Mouse (Mus musculus): ENCODE measurements at regions not wholly inside any gene's neighbourhood (a gene's known extent, or its start where the extent isn't known, plus 50 kb on each side); places are given as distances from the start of the nearest gene placed in this dataset.

GRCm38 (mm10) chr9:30768665-30769434 lies 153.4 kb downstream of the Adamts15 start:
- H3K9me3 ChIP-seq: no peaks in the 10 kb centered on the region
- no peak overlapping the region for H3K4me2 ChIP-seq
- no peak for ATAC-seq (ENCODE audit: low FRiP score, low read depth)
- H3K27me3 ChIP-seq: no peaks in the 10 kb centered on the region
- no peak overlapping the region for H3K27ac ChIP-seq (replicated peaks)
- H3K4me3 ChIP-seq: no peak overlapping the region
- no peaks in the 10 kb centered on the region for H3K36me3 ChIP-seq
- H3K4me1 ChIP-seq (replicated peaks): no peaks in the 10 kb centered on the region
- no peak overlapping the region for H3K9ac ChIP-seq
- WGBS: 83% methylated on average over 7 of the region's 7 CpGs

DNA sequence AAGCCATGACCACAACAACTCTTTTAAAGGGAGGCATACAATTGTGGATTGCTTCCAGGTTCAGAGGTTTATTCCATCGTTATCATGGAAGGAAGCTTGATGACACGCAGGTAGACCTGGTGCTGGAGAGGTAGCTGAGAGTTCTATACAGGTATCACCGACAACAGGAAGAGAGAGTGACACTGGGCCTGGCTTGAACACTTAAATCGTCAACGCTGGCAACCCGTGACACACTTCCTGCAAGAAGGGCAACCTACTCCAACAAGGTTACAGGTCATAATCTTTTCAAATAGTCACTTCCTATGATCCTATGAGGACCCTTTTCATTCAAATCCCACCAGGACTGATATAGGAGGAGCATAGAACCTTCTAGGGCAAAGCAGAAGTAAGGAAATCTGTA lies 155.6 kb downstream of the Adamts15 start:
- Histone ChIP-seq H3K27ac (replicated peaks) (no peak overlapping the region), H3K27me3 (no peaks in the 10 kb centered on the region), H3K36me3 (no peaks in the 10 kb centered on the region), H3K4me1 (replicated peaks) (no peaks in the 10 kb centered on the region), H3K9me3 (no peaks in the 10 kb centered on the region), H3K4me3 (no peak overlapping the region), H3K4me2 (no peak overlapping the region), H3K9ac (no peak overlapping the region)
- WGBS: 93% methylated on average over 6 of the region's 6 CpGs
- ATAC-seq (ENCODE audit: low FRiP score, low read depth): no peak

- Histone ChIP-seq H3K4me2 (no peak overlapping the region), H3K4me1 (replicated peaks) (no peaks in the 10 kb centered on the region), H3K9ac (no peak overlapping the region), H3K4me3 (no peak overlapping the region), H3K27ac (replicated peaks) (no peak overlapping the region), H3K9me3 (no peaks in the 10 kb centered on the region), H3K36me3 (no peaks in the 10 kb centered on the region), H3K27me3 (no peaks in the 10 kb centered on the region)
- no peak for ATAC-seq (ENCODE audit: low FRiP score, low read depth)
- WGBS: 73% methylated on average over 3 of the region's 3 CpGs
Measured at GRCm38 (mm10) chr9:30766171-30766570, 156.1 kb downstream of the Adamts15 start.

GRCm38 (mm10) chr9:30765017-30765569 lies 157.2 kb downstream of the Adamts15 start:
- 83% methylated on average over 7 of the region's 7 CpGs for WGBS
- no peak for ATAC-seq (ENCODE audit: low FRiP score, low read depth)

DNA sequence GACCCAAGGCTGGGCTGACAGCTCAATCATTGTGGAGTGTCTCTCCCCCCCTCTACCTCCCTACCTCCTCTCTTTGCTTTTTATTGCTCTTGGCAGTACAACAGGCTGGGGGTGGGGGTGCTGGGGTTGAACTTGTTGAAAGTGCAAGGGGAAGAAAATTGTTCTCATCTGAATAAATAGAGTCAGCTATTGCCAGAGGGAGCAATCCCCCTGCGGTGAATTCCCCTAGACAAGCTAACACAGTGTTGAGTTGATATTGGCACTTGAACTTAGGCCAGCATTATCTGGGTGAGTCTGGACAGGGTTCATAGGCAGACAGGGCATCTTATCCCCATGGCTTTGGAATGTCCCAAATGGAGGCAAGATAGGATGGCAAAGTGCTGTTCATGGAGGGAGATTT lies 159.3 kb downstream of the Adamts15 start:
- Histone ChIP-seq H3K36me3 (no peaks in the 10 kb centered on the region), H3K9ac (no peak overlapping the region), H3K27ac (replicated peaks) (no peak overlapping the region), H3K4me1 (replicated peaks) (no peaks in the 10 kb centered on the region), H3K9me3 (no peaks in the 10 kb centered on the region), H3K27me3 (no peaks in the 10 kb centered on the region), H3K4me3 (no peak overlapping the region), H3K4me2 (no peak overlapping the region)
- no peak for ATAC-seq (ENCODE audit: low FRiP score, low read depth)
- WGBS: 77% methylated on average over 1 of the region's 1 CpGs

More at GRCm38 (mm10) chr9:30765017-30765569, 157.2 kb downstream of the Adamts15 start:
- Histone ChIP-seq H3K27me3 (no peaks in the 10 kb centered on the region), H3K4me3 (no peak overlapping the region), H3K9ac (no peak overlapping the region), H3K9me3 (no peaks in the 10 kb centered on the region), H3K4me1 (replicated peaks) (no peaks in the 10 kb centered on the region), H3K4me2 (no peak overlapping the region), H3K27ac (replicated peaks) (no peak overlapping the region), H3K36me3 (no peaks in the 10 kb centered on the region)

GRCm38 (mm10) chr9:30758121-30758520 lies 164.1 kb downstream of the Adamts15 start:
- Histone ChIP-seq H3K27me3 (no peaks in the 10 kb centered on the region), H3K9me3 (no peaks in the 10 kb centered on the region), H3K36me3 (no peaks in the 10 kb centered on the region), H3K4me3 (no peak overlapping the region), H3K4me1 (replicated peaks) (no peaks in the 10 kb centered on the region), H3K4me2 (no peak overlapping the region), H3K9ac (no peak overlapping the region), H3K27ac (replicated peaks) (no peak overlapping the region)
- no peak for ATAC-seq (ENCODE audit: low FRiP score, low read depth)
- 99% methylated on average over 3 of the region's 3 CpGs for WGBS

DNA sequence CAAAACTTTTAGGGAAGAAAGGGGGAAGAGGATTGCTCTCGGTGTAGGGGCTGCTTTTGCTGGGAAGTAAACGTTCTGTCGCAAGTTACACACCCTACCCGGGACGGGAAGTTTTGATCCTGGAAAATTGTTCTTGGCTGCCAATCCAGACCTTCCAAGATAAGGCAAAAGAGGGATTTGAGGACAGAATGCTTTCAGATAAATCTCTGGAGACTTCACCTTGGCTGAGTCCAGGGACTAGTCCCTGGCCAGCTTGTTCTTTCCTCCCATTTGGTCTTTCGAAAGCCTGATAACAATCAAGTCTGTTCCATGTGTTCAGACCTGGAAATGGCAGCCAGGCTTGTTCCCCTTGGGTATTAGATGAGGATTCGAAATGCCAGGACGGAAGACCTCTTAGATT lies 164.8 kb downstream of the Adamts15 start:
- H3K4me3 ChIP-seq: no peak overlapping the region
- no peak overlapping the region for H3K27ac ChIP-seq (replicated peaks)
- no peak overlapping the region for H3K4me2 ChIP-seq
- no peaks in the 10 kb centered on the region for H3K36me3 ChIP-seq
- H3K4me1 ChIP-seq (replicated peaks): no peaks in the 10 kb centered on the region
- no peaks in the 10 kb centered on the region for H3K27me3 ChIP-seq
- ATAC-seq (ENCODE audit: low FRiP score, low read depth): no peak
- H3K9ac ChIP-seq: no peak overlapping the region
- WGBS: 94% methylated on average over 8 of the region's 8 CpGs
- H3K9me3 ChIP-seq: no peaks in the 10 kb centered on the region

DNA sequence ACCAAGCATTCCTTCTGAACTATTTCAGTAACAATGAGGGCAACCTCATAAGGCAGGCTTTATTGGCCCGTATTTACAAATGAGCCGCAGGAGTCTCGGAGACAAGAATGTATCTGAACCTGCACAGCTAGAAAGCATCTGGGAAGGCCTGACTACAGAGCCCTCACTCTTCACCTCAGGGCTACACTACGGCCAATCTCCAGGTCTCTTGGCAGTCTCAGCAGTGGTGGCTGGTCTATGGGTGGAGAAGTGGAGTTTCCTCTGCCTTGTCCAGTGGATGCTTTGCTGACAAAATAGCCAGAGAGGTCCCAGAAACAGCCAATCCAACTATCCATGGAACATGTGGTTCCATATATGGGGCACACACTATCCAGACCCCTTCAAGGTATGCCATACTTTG lies 165.5 kb downstream of the Adamts15 start:
- H3K27me3 ChIP-seq: no peaks in the 10 kb centered on the region
- H3K4me2 ChIP-seq: no peak overlapping the region
- H3K27ac ChIP-seq (replicated peaks): no peak overlapping the region
- no peak overlapping the region for H3K9ac ChIP-seq
- no peak for ATAC-seq (ENCODE audit: low FRiP score, low read depth)
- H3K36me3 ChIP-seq: no peaks in the 10 kb centered on the region
- H3K4me3 ChIP-seq: no peak overlapping the region
- no peaks in the 10 kb centered on the region for H3K4me1 ChIP-seq (replicated peaks)
- WGBS: 93% methylated on average over 4 of the region's 4 CpGs
- no peaks in the 10 kb centered on the region for H3K9me3 ChIP-seq

GRCm38 (mm10) chr9:30755586-30755985 lies 166.7 kb downstream of the Adamts15 start:
- H3K36me3 ChIP-seq: no peaks in the 10 kb centered on the region
- no peaks in the 10 kb centered on the region for H3K27me3 ChIP-seq
- no peak overlapping the region for H3K27ac ChIP-seq (replicated peaks)
- no peak overlapping the region for H3K9ac ChIP-seq
- no peak overlapping the region for H3K4me2 ChIP-seq
- WGBS: 79% methylated on average over 1 of the region's 1 CpGs
- no peak overlapping the region for H3K4me3 ChIP-seq
- no peak for ATAC-seq (ENCODE audit: low FRiP score, low read depth)
- no peaks in the 10 kb centered on the region for H3K4me1 ChIP-seq (replicated peaks)
- no peaks in the 10 kb centered on the region for H3K9me3 ChIP-seq

DNA sequence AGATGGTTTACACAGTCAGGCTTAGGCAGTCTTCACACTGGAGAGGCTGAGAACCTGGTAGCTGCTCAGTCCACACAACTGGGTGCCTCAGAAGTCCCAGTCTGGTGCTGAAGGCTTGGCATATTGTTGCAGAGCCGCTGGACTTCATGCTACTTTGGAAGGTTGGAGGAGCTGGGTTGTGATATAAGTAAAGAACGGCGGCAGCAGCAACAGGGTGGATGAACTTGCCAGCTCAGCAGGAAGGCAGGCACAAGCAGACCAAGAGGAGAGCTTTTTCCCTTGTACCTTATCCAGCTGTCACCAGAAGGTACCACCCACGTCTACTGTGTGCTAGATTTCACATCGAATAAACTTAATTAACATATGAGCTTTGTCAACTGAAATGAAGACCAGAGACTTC lies 167.4 kb downstream of the Adamts15 start:
- Histone ChIP-seq H3K9ac (no peak overlapping the region), H3K36me3 (no peaks in the 10 kb centered on the region), H3K9me3 (no peaks in the 10 kb centered on the region), H3K4me3 (no peak overlapping the region), H3K4me2 (no peak overlapping the region), H3K27ac (replicated peaks) (no peak overlapping the region), H3K27me3 (no peaks in the 10 kb centered on the region), H3K4me1 (replicated peaks) (no peaks in the 10 kb centered on the region)
- WGBS: 95% methylated on average over 5 of the region's 5 CpGs
- ATAC-seq (ENCODE audit: low FRiP score, low read depth): no peak

GRCm38 (mm10) chr9:30743471-30743870 lies 178.8 kb downstream of the Adamts15 start:
- no peaks in the 10 kb centered on the region for H3K27me3 ChIP-seq
- no peak overlapping the region for H3K9ac ChIP-seq
- no peaks in the 10 kb centered on the region for H3K4me1 ChIP-seq (replicated peaks)

DNA sequence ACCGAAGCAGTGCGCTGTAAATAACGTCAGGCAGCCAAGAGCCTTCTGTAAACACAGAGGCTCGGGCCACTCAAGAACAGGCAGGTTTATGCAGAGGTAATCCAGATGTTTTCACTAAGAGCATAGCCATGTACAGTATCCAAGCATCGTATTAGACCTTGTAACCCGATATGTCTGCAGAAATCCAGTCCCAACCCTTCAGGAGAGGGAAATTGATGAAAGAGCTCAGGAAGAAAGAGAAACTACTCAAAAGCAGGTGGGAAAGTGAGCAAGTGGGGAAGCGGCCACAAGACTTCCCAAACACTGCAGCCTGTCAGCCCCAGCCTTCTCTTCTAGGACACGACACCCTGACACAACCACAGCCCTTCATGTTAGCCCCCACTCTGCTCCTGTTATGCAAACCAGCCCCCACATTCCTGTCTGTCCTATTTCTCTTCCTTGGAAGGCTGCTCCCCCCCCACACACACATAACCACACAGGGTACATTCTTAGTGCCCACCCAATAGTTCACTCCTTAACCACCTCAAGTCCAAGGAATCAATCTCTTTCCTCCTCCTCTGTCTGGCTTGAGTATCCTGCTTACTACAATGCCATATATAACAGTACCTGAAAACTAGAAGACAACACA lies 179.7 kb downstream of the Adamts15 start:
- 90% methylated on average over 8 of the region's 8 CpGs for WGBS
- H3K9ac ChIP-seq: no peak overlapping the region
- H3K4me3 ChIP-seq: no peak overlapping the region
- H3K27ac ChIP-seq (replicated peaks): no peak overlapping the region
- H3K4me1 ChIP-seq (replicated peaks): no peaks in the 10 kb centered on the region
- no peaks in the 10 kb centered on the region for H3K27me3 ChIP-seq
- H3K36me3 ChIP-seq: no peaks in the 10 kb centered on the region
- no peak for ATAC-seq (ENCODE audit: low FRiP score, low read depth)
- no peak overlapping the region for H3K4me2 ChIP-seq
- H3K9me3 ChIP-seq: no peaks in the 10 kb centered on the region

More at GRCm38 (mm10) chr9:30743471-30743870, 178.8 kb downstream of the Adamts15 start:
- no peak overlapping the region for H3K27ac ChIP-seq (replicated peaks)
- H3K4me3 ChIP-seq: no peak overlapping the region
- no peaks in the 10 kb centered on the region for H3K36me3 ChIP-seq
- H3K9me3 ChIP-seq: no peaks in the 10 kb centered on the region
- ATAC-seq (ENCODE audit: low FRiP score, low read depth): no peak
- 41% methylated on average over 9 of the region's 9 CpGs for WGBS
- no peak overlapping the region for H3K4me2 ChIP-seq
